Mouse (Mus musculus) heart, adult 11 months (tissue): ENCODE data around the gene Cnih2.

Source experiments
- DNase-seq: peaks from one replicate; pipeline ENCODE4 v3.0.0; 2022

Cnih2 gene

DNA sequence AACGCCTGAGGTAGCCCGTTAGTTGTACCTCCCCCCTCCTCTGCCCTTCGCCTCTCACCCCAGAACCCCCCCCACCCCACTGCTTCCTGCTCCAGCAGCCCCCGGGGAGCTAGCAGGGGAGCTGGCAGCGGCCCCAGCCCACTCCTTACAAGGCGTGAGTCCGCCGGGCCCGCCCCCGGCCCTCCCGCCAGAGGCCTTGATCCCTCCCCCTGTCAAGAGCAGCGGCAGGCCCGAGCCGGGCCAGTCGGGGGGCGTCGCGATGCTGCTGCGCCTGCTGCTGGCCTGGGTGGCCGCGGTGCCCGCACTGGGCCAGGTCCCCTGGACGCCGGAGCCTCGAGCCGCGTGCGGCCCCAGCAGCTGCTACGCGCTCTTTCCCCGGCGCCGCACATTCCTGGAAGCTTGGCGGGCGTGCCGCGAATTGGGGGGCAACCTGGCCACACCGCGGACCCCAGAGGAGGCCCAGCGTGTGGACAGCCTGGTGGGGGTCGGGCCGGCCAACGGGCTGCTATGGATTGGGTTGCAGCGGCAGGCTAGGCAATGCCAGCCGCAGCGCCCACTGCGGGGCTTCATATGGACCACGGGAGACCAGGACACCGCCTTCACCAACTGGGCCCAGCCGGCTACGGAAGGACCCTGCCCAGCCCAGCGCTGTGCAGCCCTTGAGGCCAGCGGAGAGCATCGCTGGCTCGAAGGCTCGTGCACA is 30.3 kb downstream of the Cnih2 start, which contains the start of gene Cd248:
Gene Cd248, plus strand, starts transcription at position 212 of the 703 bp plus-strand sequence.
- peak; percentile 99 for DNase-seq

DNA sequence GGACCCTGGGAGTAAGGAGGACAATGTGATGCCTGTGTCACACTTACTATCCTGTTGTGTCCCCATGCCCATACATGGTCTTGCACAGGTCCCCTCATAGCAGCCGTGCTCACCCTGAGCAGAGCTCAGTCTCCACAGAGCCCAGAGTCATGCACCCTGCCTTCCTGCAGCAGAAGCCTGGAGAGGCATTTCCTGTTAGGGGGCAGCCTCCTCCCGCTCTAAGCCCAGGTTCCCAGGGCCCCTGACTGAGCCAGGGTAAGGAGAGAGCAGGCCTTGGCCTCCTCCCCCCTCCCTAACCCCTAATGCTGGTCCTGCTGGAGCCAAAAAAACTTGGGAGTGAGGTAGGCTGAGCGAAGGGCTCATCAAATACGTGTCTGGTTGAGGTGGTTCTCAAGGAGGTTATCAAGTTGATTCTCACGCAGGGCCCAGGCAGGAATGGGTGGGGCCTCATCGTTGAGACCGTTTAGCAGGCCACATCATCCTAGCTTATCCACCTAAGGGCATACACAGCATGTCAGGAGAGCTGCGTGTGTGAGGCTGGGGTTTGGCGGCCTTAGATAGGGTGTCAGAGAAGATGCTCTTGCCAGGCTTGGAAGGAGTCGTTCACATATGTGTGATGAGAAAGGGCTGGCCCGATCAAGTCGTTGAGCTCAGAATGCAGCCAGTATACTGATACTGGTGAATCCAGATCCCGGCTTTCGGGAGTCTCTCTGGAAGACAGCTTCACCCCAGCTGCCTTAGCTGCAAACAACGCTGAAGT is 31.1 kb downstream of the Cnih2 start:
- peak; percentile 94 for DNase-seq

DNA sequence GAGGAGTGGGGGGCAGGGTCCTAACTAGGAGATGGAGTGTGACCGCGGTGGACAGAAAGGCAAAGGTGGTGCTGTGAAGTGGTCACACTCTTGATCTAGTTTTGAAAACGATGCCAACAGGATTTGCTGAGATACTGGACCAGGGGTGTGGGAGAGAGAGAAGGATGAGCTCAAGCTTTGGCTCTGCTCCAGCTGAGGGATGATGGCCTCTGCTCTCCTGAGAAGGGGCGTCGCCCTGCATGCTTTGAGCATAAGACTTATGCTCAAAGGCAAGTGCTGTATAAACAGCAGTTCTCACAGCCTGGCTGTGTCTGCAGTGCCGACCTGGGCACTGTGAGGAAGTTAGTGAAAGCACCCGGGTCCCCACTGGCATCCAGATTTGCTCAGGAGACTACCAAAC is 33.2 kb downstream of the Cnih2 start:
- peak; percentile 92 for DNase-seq

DNA sequence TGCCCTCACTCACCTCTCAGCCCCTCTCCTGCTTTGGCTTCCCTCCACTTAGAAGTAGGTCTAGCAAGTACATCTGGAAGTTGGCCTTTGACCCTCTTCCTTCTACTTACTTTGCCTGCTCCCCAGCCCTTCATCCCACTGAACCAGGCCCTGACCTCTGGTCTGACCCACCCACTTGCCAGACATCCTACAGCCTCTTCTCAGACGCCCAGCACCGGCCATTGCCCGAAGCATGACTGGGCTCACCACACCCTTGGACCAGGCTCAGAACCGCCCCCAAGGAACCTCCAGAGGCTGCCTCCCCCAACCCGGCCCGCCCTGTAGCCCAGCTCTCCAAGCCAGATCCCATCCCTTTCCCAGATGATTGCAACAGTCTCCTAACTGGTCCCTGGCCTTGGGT is 35.9 kb downstream of the Cnih2 start:
- peak; percentile 95 for DNase-seq

DNA sequence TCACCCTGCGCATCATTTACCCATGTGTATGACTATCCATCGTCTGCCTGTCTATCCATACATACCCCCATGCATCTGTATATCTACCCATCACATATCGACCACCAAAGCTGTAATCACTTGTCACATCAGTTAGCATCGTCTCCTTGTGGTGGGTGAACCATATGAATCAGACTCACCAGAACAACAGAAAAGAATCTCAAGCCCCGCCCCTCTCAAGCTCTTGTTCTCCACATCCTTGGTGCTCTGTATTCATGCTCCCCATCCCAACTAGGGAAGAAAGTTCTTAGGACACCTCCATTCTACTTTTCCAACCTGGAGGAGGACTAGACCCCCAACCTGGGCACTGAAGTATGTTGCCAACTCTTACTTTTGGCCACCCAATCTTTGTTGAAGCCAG is 36.3 kb downstream of the Cnih2 start:
- DNase-seq, result no peak

DNA sequence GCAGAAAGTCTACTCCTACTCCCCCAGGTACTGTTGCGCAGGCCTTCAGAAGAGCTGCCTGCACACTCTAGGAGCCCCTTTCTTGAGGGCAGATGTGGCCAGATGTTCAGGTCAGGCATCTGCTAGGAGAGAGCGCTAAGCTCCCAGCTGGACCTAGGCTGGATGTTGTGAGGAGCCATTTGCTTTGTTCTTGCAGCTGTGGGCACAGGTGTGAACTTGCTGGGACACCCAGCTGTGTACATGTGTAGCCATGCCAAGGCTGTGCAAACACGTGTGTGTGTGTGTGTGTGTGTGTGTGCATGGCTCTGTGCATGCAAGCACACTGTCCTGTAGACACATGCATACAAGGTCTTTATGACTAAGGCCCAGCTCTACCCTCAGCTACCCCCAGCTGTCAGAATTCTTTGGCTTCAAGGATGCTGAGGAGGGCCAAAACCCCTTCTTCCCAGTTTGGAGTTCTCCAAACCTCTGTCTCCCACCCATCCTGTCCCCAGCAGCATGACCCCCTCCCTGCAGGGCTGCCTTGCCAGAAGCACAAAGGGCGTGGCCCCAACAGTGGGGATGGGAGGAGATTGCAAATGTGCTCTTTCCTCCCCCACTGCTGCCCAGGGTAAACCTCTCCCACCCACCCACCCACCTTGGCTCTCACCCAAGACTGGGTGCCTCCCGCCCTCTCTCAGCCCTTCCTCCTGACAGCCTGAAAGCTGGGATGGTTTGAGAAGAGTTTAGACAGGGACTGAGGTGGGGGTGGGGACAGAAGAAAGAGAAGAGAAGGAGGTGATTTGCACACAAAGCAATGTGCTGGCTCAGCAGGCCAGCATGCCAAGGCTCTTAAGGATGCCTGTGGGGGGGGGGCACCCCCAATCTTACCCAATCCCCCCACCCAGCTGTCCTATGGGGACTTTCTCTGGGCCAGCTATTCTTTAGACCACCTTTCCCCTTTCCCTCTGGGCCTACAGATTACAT is 37.7 kb downstream of the Cnih2 start:
- DNase-seq, result peak; percentile 95

DNA sequence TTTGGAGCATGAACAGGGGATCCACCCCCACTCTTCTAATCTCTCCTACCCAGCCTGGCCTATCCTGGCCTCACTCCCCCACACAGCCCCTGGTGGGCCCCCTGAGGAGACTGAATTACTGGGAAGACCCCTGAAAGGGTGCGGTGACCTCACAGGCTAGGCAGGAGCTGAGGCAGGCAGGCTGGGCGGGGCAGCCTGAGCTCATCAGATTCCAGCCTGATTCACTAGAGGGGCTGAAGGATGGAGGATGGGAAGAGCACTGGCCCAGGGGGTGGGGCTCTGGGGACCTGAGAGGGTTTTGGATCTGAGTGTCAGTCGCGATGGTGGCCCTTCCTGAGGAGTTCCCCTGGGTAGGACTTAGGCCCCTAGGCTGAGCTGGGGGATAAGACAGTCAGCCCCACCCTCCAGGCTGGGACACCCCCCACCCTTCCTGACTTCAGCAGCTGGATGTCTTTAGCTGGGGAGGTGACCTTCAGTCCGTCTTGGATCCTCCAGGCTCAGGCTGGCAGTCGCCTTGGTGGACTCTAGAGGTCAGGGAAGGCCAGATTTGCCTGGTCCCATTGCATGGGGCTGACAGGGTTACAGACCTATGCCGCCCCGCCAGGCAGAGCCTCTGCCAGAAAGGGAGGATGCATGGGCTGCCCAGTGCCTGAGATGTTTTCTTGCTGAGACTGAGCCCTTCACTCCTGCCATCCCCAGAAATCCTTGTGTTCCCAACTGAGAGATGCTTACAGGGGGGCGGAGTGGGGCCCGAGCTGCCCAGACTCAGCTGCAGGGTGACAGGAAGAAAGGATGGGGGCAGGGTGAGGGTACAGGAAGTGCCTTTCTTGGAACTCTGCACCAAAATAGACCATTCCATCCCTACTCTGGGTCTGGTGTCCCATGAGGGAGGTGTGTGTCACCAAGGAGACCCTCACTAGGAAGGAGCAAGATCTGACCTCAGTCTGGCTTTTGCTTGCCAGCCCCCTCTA is 39.2 kb downstream of the Cnih2 start:
- DNase-seq, result peak; percentile 95

DNA sequence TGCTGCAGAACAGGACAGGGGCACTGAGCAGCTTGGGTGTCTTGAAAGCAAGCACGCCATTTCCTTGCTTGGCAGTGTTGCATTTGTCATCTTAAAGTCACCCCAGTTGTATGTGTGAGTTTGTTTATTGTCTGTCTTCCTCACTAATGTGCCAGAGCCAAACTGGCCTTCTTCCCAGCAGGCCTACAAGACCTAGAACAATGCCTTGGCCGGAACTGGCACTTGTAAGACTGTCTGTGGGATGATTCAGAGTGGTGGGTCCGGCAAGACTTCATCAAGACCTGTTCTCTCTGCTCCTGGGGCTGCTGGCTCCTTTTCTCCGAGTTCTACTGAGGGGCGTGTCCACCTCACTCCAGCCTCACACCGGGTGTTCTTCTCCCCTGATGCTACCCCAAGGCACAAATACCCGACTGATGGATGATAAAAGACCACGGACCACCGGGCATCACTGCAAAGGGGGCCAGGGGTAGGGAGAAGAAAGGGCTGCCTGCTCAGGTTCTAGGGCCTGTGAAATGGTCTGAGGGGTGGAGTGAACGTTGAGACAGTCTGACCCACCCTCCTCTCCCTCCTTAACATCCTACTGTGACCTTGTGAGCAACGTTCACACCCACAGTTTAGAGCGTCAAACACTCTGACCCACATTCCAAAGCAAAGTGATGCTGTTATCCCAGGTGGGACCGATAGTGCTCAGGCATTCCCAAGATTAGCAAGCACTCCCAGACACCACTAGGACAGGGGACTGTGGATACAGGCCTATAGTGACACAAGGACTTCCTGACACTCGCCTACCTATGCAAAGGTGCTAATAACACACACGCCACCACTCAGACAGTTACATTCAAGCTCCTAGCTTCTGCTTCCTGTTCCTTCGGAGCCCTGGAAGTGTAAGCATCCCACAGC is 40.2 kb downstream of the Cnih2 start:
- DNase-seq, result peak; percentile 88

DNA sequence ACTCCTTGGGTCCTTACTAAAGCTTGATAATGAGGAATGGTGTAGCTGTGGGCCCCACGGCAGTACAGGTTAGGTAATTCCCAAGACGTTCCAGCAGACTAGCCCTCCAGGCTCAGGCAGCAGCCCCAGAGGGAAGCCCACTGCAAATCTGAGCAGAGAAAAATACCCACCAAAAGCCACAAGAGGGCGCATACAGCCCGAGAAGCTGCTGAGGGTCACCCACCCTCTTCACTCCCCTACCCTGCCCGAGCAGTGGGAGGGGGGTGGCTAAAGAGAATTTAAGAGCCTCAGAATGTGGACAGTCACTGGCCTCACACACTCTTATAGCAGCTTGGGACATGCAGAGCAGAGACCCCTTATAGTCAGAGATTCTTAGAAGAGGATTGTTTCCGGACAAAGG is 42.1 kb downstream of the Cnih2 start:
- peak; percentile 93 for DNase-seq

DNA sequence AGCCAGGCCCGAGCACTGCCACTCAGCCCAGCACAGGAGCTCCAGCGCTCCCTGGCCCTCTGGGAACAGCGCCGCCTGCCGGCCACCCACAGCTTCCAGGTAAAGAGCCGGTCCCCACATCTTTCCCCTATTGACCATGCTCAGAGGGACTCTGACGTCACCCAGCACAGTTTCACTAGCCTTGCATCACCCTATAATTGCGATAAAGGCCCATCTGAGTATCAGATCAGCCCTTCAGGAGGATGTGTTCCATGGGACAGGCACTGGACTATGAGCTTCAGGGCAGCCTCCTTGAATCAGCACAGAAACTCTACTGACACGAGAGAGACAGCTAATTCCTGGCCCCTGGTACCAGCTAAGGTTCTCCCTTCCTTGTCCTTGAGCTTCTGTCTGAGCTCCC is 44.4 kb downstream of the Cnih2 start:
- peak; percentile 90 for DNase-seq

DNA sequence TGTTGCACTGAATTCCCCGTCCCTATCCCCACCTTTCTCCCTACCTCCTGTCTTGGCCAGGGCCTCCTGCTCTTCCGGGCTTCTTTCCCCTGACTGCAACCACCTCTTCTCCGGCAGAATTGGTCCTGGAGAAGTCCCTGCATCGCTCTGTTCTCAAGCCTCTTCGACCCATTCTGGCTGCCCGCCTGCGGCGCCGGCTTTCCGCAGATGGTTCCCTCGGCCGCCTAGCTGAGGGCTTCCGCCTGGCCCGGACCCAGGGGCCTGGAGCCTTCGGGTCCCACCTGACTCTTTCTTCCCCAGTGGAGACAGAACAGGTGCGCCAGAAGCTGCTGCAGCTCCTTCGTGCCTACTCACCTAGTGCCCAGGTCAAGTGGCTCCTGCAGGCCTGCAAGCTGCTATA is 45.5 kb downstream of the Cnih2 start:
- DNase-seq, result no peak

DNA sequence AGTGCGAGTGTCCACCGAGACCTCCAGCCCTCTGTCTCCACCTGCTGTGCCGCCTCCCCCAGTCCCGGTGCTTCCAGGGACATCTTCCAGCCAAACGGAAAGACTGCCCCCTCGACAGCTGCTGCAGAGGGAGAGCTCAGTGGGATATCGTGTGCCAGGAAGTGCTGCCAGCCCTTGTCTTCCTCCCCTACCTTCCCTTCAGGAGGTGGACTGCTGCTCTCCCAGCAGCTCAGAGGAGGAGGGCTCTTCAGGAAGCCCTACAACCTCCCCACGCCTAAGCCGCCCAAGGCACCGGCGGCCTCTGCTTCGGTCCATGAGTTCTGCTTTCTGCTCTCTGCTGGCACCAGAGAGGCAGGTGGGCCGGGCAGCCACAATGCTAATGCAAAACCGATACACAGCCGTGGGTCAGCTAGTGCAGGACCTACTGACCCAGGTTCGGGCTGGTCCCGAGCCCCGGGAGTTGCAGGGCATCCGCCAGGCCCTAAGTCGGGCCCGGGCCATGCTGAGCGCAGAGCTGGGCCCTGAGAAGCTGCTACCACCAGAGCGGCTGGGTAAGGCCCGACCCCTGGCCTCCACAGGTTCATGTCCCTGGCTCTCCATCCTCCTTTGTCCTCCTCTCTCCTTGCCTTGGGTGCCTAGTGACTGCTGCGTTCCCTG is 46.0 kb downstream of the Cnih2 start:
- no peak for DNase-seq

DNA sequence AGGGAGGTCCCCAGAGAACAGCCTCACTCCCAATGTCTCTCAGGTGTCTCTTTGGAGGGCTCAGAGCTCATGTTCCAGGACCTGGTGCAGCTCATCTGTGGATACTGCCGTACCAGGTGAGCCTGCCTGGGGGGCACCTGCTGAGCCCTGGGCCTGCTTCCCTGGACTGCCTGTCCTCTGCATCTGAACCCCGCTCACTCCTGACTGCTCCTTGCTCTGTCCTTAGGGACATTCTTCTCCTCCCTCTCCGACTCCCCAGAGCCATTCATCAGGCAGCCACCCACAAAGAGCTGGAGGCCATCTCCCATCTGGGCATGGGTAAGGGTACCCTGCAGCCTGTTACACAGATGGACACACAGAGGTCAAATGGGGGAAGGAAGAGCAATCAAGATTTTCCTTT is 46.8 kb downstream of the Cnih2 start:
- peak; percentile 90 for DNase-seq

DNA sequence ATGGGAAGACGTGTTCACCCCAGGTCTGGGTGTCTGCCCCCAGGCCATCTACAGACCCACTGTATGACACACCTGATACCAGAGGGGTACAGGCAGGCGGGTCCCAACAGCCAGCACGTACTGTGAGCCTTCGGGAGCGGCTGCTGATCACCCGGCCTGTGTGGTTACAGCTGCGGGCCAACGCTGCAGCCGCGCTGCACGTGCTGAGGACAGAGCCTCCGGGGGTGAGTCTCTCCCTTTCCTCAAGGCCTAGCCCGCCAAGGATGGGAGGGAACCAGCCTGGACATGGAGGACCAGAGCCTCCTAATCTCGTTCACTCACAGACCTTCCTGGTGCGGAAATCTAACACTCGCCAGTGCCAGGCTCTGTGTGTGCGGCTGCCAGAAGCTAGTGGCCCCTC is 47.3 kb downstream of the Cnih2 start:
- peak; percentile 93 for DNase-seq

DNA sequence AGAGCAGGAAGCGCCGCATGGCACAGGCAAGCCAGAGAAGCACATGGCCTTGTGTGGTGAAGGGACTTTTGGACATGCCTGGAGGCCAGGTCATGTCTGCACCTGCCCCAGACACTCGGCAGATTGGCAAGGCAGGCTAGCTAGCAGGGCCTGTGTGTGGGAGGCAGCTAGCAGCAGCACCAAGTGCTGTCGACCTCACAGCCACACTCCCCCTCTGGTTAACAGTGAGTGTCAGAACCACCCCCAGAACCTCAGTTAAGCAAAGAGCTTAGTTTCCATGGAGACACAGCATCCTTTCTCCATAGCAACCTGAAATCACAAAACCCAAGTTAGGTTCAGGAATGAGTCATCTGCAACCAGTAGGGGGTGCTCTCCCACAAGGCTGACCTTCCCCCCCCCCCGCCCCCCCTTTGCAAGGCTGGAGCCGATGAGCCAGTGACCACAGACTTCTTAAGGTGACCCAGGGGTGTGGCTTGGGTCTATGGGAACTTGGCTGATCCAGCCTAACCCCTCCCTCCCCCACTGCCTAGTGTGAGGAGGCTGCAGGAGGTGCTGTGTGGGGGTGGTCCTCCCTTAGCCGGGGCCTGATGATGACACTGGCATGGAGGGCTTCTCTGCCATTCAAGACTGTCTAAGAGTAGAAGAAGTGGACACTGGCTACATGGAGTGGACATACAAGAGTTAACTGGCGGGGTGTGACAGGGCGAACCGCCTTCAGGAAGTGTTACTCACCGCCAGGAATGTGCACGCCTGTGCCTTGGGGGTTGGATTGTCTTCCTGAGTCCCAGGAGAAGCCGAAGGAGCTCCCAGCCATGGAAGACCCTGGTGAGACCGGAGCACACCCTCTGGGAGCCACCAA is 48.0 kb downstream of the Cnih2 start, which contains the start of gene Rin1:
Gene Rin1, plus strand, starts transcription at position 435 of the 859 bp plus-strand sequence.
- peak; percentile 98 for DNase-seq

DNA sequence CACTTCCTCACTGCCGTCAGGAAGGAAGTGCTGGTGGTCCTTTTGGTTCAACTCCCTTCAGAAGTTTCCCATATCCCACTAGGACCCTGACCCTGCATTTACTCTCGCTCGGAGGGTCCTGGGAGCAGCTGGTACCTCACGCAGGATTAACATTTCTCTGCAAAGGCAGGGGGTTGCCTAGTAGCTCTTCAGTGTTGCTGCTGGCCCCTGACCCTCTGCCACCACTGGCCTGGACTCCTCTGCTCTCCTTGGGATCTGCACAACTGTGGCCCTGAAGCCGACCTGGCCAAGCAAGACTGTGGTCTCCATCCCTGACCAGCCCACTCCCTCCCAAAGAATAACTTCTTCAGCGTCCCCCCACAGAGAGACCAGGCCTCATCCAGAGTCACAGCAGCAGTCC is 49.0 kb downstream of the Cnih2 start:
- peak; percentile 90 for DNase-seq

DNA sequence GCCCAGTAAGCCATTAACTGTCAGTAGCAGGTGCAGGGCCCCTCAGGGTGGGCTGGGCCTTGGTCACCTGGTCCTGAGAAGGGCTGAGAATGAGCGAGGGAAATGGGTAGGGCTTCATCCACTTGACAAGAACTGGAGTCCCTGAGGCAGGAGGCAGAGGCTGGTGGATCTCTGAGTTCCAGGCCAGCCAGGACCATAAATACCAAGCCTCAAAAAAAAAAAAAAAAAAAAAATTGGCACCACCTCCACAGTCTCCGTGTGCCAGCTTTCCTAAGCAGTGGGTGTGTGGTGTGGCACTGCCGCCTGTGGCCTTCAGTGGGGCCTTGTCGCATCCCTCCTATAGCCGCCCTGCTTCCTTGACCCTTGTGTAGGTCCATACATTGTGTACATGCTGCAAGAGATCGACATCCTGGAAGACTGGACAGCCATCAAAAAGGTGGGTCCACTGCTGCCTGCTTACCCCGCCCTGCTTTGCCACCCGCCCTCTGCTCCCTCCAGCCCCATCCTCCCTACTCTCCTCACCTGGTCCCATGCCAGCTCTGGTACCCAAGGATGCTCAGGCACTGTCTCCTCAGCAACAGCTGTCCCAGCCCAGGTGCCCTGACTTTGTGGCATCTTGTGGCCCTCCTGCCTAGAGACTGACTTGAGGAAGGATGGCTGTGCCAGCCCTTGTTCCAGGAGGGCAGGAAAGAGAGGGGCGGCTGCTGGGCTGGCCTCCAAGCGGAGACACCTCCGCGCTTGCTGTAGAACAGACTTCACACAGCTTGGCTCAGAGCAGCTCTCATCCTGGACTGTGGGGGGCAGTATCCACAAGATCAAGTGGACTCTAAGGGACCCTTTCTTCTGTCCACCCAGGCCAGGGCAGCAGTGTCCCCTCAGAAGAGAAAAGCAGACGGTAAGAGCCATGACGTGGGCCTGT is 49.9 kb downstream of the Cnih2 start:
- peak; percentile 92 for DNase-seq

DNA sequence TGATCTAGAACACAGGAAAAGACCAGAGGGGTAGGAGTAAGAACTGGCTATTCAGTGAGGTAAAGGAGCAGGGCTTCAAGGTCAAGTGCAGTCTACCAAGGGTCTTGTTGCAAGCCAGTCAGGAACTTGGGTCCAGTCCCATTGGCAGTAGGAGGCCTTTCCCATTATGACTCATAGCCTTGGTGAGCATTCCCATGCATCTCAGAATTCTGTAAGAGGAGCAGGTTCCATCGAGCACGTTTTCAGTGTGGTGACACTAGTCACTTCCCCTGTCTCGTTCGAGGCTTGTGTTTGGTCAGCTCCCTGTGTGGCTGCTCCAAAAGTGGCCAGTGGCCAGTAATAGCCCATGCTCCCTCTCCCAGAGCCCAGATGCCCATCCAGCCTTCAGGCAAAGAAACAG is 52.8 kb downstream of the Cnih2 start:
- DNase-seq, result no peak
